Mouse (Mus musculus) retina, embryonic 14.5 days (tissue): ENCODE data around the gene Slc8a1.

ENCODE experiments used
- DNase-seq: peaks from one replicate; pipeline ENCODE4 v3.0.0-alpha.2; 2015; ENCODE audit warnings: low spot score

Gene Slc8a1

DNA sequence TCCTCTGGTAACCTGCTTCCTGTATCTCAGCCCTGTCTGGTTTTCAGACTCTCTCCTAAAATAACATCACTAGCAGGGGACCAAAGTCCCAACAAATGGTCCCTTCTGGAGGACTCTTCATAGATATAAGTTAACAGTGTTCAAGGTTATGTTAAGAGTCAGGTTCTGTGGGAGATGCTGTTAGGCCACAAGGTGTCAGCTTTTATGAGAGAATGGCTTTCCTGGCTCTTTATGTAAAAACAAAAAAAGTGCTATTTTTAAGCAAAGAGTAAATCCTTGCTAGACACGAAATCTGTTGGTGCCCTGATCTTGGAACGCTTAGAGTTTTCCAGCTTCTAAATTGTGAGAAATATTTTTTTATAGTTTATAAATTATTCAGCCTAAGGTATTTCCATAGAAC is 377.6 kb downstream of the Slc8a1 start:
- no peak for DNase-seq

GRCm38 (mm10) chr17:81360032-81360431 is 378.1 kb downstream of the Slc8a1 start:
- DNase-seq = no peak

DNA sequence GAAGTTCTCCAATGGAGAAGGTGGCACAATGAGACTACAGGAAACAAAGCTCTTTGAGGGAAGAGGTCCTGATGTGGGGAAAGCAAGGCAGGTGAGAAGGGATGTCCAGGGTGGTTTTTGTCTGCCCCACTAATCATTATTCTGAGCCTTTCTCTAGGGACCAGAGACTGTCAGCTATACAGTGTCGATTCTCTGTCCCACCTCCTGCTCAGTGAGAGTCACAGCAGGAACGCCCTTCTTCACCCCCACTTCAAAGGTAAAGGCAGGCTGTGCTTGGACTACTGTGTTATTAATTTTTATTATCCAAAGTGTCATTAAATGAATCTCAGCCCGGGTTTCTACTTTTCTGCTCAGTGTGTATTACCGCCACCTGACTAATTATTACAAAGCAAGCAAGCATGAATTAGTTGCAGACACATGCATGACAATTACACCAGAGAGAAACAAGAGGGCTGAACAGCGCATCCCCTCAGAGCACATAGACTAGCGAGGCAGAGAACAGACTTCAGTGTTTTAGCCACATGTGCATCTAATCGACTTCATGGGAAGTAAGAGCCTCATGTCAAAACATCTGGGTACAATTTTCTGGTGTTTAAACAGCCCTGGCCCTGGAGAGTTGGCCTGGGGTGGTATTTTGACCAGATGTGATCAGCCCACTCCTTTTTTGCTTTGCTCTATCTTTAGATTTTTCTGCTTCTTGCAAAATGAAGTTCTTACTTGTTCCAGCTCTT is 402.0 kb downstream of the Slc8a1 start:
- DNase-seq = no peak

- DNase-seq = no peak
Measured at GRCm38 (mm10) chr17:81335526-81335925, 402.7 kb downstream of the Slc8a1 start.
